Comparison of ENCODE assay signal across 8 mouse cellular contexts in the genomic region with DNA sequence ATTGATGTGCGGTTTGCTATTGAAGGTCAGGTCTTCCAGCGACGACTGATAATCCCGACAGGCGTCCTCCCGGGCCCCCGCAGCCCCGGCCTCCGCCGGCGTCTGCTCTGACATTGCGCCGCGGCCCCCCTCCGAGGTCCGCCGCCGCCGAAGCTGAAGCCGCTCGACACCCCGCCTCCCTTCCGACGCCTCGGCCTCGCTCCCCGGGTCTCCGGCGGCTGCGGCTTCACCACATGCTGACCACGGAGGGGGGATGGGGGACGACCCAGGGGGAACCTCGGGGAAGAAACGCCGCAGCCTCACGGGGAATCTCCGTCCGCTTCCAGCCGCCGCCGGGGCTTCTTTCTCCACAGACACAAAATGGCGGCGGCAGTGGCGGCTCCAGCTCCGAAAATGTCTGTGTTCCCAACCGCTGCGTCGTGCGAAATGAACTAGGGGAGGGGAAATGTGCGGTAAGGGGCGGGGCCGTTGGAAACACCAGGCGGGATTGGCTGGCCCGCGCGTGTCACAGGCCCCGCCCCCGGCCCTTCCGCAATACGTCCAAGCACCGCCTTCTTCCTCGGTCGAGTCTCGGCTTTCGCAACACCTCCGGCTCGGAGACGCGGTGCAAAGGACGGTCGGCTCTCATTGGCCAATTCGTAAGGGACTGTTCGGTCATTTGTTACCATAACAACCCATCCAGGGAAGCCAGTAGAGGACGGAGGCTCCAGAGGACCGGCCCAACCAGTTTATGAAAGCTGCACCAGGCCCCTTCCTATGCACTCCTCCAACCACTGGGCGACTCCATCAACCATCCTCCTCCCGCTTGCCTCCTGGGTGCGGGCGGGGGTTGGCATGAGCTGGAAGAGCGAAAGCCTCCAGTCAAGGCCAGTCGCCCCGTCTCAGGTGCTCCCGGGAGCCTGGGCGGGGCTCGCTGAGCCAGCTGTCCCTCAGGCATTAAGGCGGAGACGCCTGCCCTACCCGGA. TPM values are rescaled to one million over a fixed set of nuclear protein-coding genes. Genes with fewer than 3 reads are reported as not detected.
DNase-seq lines count a peak whose midpoint lies in the region; ATAC-seq lines count a peak whose summit lies in the region.

A gene (minus strand): TSS at position 428 of the 965 bp plus-strand sequence.

- H3K36me3 ChIP-seq in hindbrain, embryonic 14.5 days (replicated peaks; ENCODE audit: control insufficient read depth, insufficient read depth) = no peaks in the 10 kb centered on the region

- H3K27me3 ChIP-seq in hindbrain, embryonic 14.5 days (ENCODE audit: control insufficient read depth, insufficient read depth, low read length) = no peaks in the 10 kb centered on the region

- peak within 1 kb of the TSS; percentile 87 for H3K4me3 ChIP-seq in hindbrain, embryonic 14.5 days (replicated peaks; ENCODE audit: low read length)

- H3K4me1 ChIP-seq in hindbrain, embryonic 14.5 days (replicated peaks; ENCODE audit: control insufficient read depth, insufficient read depth, low read length) = peaks cover 24% of the 10 kb centered on the region

- H3K9me3 ChIP-seq in hindbrain, embryonic 14.5 days (ENCODE audit: control insufficient read depth, low read length) = no peaks in the 10 kb centered on the region

- under 1% methylated on average over 80 of the region's 88 CpGs for WGBS in hindbrain, embryonic 14.5 days

- ATAC-seq in hindbrain, embryonic 14.5 days (ENCODE audit: low FRiP score) = peak; percentile 99

- peak within 1 kb of the TSS; percentile 98 for H3K9ac ChIP-seq in hindbrain, embryonic 14.5 days

- DNase-seq in R1 (ENCODE audit: low read depth, low spot score) = peak; percentile 99
- peak; percentile 96 to 99 for DNase-seq in cerebellum, postnatal 25 days
- DNase-seq in frontal cortex, postnatal 25 days (ENCODE audit: low spot score in 2 of 2) = peak; percentile 91 to 93
- peak; percentile 96 for DNase-seq in hindbrain, embryonic 14.5 days (ENCODE audit: low spot score)
- DNase-seq in layer of hippocampus, postnatal 36 days = peak; percentile 94
- peak; percentile 98 for DNase-seq in lung, postnatal 36 days
- peak; percentile 99 for DNase-seq in retina, postnatal 1 day
- DNase-seq in urinary bladder, adult 18-20 months (ENCODE audit: low spot score in 2 of 2) = peak; percentile 86 to 95

- peak within 1 kb of the TSS; percentile 93 for H3K4me2 ChIP-seq in hindbrain, embryonic 14.5 days (replicated peaks)

- H3K27ac ChIP-seq in hindbrain, embryonic 14.5 days = peak within 1 kb of the TSS; percentile 99

RNA-seq across cellular contexts. Expression of the gene that starts here (rescaled TPM):
- polyA plus RNA-seq in hindbrain, embryonic 14.5 days (2014; fragmentation: Nextera tagmentation; extraction: Ambion mirVana) = 15.8 and 18.0 TPM in 2 replicates
- 10 to 100 TPM; 60.1 to 76.1 TPM for total RNA-seq in layer of hippocampus, postnatal 36 days (2021)

Comparison
In these comparisons a context has a peak if more than half of its experiments do, and no peak if none do; other contexts are left out.
1. Peak in every context shown above with its lines: DNase-seq, ATAC-seq, H3K4me3 ChIP-seq and H3K27ac ChIP-seq.